Mouse (Mus musculus) MN1 (cell line): ENCODE data around the gene Smad3.

Experiments used
- DNase-seq: peaks from one replicate; pipeline ENCODE4 v3.0.0-alpha.2; 2016; ENCODE audit warnings: low spot score

Smad3 gene

GRCm38 (mm10) chr9:63745821-63746632 lies 11.8 kb downstream of the Smad3 start:
- peak; percentile 76 for DNase-seq

GRCm38 (mm10) chr9:63744595-63744994 lies 13.2 kb downstream of the Smad3 start:
- no peak for DNase-seq

- DNase-seq: peak; percentile 25
Observed at GRCm38 (mm10) chr9:63743775-63744174, 14.0 kb downstream of the Smad3 start.

GRCm38 (mm10) chr9:63742887-63743660 lies 14.7 kb downstream of the Smad3 start:
- no peak for DNase-seq

- DNase-seq: peak; percentile 49
Observed at GRCm38 (mm10) chr9:63742318-63742717, 15.5 kb downstream of the Smad3 start.

GRCm38 (mm10) chr9:63741792-63742191 lies 16.0 kb downstream of the Smad3 start:
- no peak for DNase-seq

GRCm38 (mm10) chr9:63740320-63740841 lies 17.4 kb downstream of the Smad3 start:
- DNase-seq: no peak

- DNase-seq: no peak
Observed at GRCm38 (mm10) chr9:63738830-63739229, 19.0 kb downstream of the Smad3 start.

GRCm38 (mm10) chr9:63738086-63738701 lies 19.6 kb downstream of the Smad3 start:
- DNase-seq: no peak

GRCm38 (mm10) chr9:63737426-63737931 lies 20.3 kb downstream of the Smad3 start:
- DNase-seq: no peak

GRCm38 (mm10) chr9:63734261-63734660 lies 23.5 kb downstream of the Smad3 start:
- no peak for DNase-seq

- no peak for DNase-seq
Observed at GRCm38 (mm10) chr9:63732700-63733099, 25.1 kb downstream of the Smad3 start.

GRCm38 (mm10) chr9:63731114-63731828 lies 26.5 kb downstream of the Smad3 start:
- DNase-seq: no peak

GRCm38 (mm10) chr9:63728969-63729368 lies 28.8 kb downstream of the Smad3 start:
- no peak for DNase-seq

GRCm38 (mm10) chr9:63727070-63727469 lies 30.7 kb downstream of the Smad3 start:
- no peak for DNase-seq

- DNase-seq: no peak
Observed at GRCm38 (mm10) chr9:63726088-63727010, 31.4 kb downstream of the Smad3 start.

GRCm38 (mm10) chr9:63724750-63725149 lies 33.0 kb downstream of the Smad3 start:
- no peak for DNase-seq

GRCm38 (mm10) chr9:63722918-63723317 lies 34.9 kb downstream of the Smad3 start:
- DNase-seq: no peak

- DNase-seq: no peak
Observed at GRCm38 (mm10) chr9:63722350-63722749, 35.4 kb downstream of the Smad3 start.

- no peak for DNase-seq
Observed at GRCm38 (mm10) chr9:63721573-63722275, 36.1 kb downstream of the Smad3 start.
